Mouse (Mus musculus) bone marrow, adult 2 months (tissue): ENCODE measurements around the gene Gas7.

Source experiments
- CTCF ChIP-seq: fragments of 200-500 bp; IDR thresholded peaks from 2 replicates; pipeline ENCODE4 v1.5.1; 2011; ENCODE audit warnings: low read length, control low read depth; ENCODE audit not compliant: control insufficient read depth, insufficient read depth
- POLR2A ChIP-seq: fragments of 200-500 bp; IDR thresholded peaks from 2 replicates; pipeline ENCODE4 v1.6.1; 2011; ENCODE audit warnings: low read depth, mild to moderate bottlenecking, control low read depth, low read length, borderline replicate concordance; ENCODE audit not compliant: control insufficient read depth

DNA sequence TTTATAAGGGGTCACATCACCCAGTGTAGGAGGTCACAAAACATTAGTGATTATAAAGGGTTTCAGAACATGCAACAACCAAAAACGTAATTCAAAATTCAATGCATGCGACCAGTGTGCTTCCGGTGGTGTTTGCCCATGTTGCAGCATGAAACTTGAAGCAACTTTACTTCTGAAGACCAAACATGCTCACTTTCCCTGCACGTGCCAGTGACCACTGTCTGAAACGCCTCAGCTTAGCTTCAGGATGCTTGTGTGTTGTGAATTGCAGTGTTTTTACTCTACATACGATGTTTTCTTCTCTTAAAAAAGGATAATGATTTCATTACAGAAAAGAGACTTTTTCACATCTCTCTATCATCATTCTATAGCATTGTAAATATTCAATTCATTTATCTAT is 283.1 kb downstream of the Gas7 start:
- TF ChIP-seq POLR2A (no peak), CTCF (no peak)
